Comparison of ENCODE assay signal across 20 mouse cellular contexts in the genomic region with DNA sequence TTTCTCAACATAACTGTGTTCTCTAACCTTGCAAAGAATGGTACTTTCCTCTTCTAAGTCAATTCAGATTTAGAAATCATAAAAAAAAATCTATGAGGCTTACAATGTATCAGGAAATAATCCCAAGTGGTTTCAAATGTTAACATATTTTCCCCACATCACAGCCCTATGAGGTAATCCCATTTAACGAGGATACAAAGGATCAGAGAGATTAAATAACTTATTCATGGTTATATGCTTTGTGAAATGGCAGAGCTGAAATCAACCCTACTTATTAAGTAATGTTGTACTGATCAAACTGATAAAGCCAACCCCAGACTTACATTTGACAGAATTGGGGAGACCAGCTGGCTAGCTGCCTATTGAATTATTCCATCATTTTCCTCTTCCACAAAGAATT.
"Had no signal": no experiment of that assay in that cellular context is flagged by ENCODE, and none has a peak within 500 bp of the region (broad histone marks: within the 10 kb centered on the region; RNA-seq: fewer than 3 reads in every experiment).

No protein-coding gene starts in this region.

- ATAC-seq: forebrain, embryonic 13.5 days; forebrain, embryonic 14.5 days; forebrain, embryonic 15.5 days; forebrain, embryonic 16.5 days; forebrain, postnatal 0 days had no signal

- DNase-seq: cerebellum, adult 9-10 months; cerebellum, adult 9-11 months; cerebellum, postnatal 10 days; cerebellum, postnatal 14 days; cerebellum, postnatal 25 days; cerebellum, postnatal 36 days; embryo, embryonic 11 days; forebrain, postnatal 0 days; gastrocnemius, adult 2 months; gastrocnemius, postnatal 10 days; gastrocnemius, postnatal 14 days; gastrocnemius, postnatal 25 days; gastrocnemius, postnatal 36 days; heart, adult 11 months; heart, adult 18-20 months; heart, adult 2 months had no signal
